Mouse (Mus musculus) midbrain, embryonic 11.5 days (tissue): ENCODE results near the gene Cep170b. TPM values are rescaled to one million over a fixed set of nuclear protein-coding genes. Genes with fewer than 3 reads are reported as not detected.

Experiments used
- ATAC-seq: fragments of 200-750 bp; cut with Nextera tagmentation; 2 replicates; pipeline ENCODE4 v1.8.0; 2017; ENCODE audit warnings: moderate TSS enrichment, moderate library complexity; ENCODE audit not compliant: low FRiP score
- DNase-seq: peaks from one replicate; pipeline ENCODE4 v3.0.0; 2015; ENCODE audit warnings: low spot score; ENCODE audit errors: missing footprints
- H3K27ac ChIP-seq: fragments of 300-500 bp; sonication (generic); 2 replicates; pipeline ENCODE4 v1.5.1; 2014; ENCODE audit warnings: low read depth, low read length
- H3K27me3 ChIP-seq: fragments of 300-500 bp; sonication (generic); 2 replicates; pipeline ENCODE4 v1.6.1; 2014; ENCODE audit warnings: mild to moderate bottlenecking, low read length, moderate library complexity, mixed read lengths; ENCODE audit not compliant: control insufficient read depth, insufficient read depth
- H3K36me3 ChIP-seq: fragments of 300-500 bp; sonication (generic); 2 replicates; pipeline ENCODE4 v1.6.1; 2014; ENCODE audit warnings: mild to moderate bottlenecking, low read length, moderate library complexity, mixed read lengths; ENCODE audit not compliant: control insufficient read depth, insufficient read depth
- H3K4me1 ChIP-seq: fragments of 300-500 bp; sonication (generic); 2 replicates; pipeline ENCODE4 v1.6.1; 2014; ENCODE audit warnings: low read length; ENCODE audit not compliant: control insufficient read depth, insufficient read depth
- H3K4me2 ChIP-seq: fragments of 300-500 bp; sonication (generic); 2 replicates; pipeline ENCODE4 v1.6.1; 2014; ENCODE audit warnings: mild to moderate bottlenecking, moderate library complexity
- H3K4me3 ChIP-seq: fragments of 300-500 bp; sonication (generic); 2 replicates; pipeline ENCODE4 v1.5.1; 2014; ENCODE audit warnings: low read depth, low read length
- H3K9ac ChIP-seq: fragments of 300-500 bp; sonication (generic); 2 replicates; pipeline ENCODE4 v1.6.1; 2014; ENCODE audit warnings: low read length
- H3K9me3 ChIP-seq: fragments of 300-500 bp; sonication (generic); 2 replicates; pipeline ENCODE4 v1.6.1; 2016; ENCODE audit warnings: low read length; ENCODE audit not compliant: control insufficient read depth
- WGBS: fragments of 180-500 bp; shearing (Covaris S2); extraction: QIAGEN DNeasy Blood & Tissue Kit; methylation state at CpG from one replicate; pipeline ENCODE4 v1.1.7; 2014; 5-methylcytosine and 5-hydroxymethylcytosine counted together
- polyA plus RNA-seq: library from polyadenylated mRNA; unstranded; fragments of >200 nt; fragmentation: Nextera tagmentation; extraction: Ambion mirVana; gene quantifications from 2 replicates; pipeline ENCODE4 v1.2.1, GENCODE M21; 2014

Gene Cep170b
- polyA plus RNA-seq, 1 experiment from 2014 or later = 5.2 TPM

DNA sequence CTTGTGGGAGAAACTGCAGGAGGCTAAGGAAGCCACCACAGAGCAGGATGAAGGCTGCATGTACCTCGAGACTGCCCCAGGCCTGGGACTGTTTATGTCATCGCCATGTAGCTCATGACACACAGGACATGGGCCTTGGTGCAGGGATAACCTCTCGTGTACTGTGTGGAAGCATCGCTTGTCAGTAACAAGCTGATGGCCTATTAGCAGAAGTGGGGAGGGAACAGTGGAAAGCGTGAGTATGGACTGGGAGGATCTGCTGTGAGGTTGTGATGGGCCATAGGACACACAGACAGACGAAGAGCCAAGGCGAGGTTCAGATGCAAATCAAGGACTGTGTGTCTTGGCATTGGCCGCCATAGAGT, 27.3 kb downstream of the Cep170b start:
- Histone ChIP-seq H3K4me3 (no peak overlapping the region), H3K9ac (peak overlapping the region; percentile 0; the same call in 1 of the 2 replicates), H3K9me3 (no peaks in the 10 kb centered on the region), H3K4me1 (peaks cover 5% of the 10 kb centered on the region), H3K4me2 (no peak overlapping the region), H3K27me3 (no peaks in the 10 kb centered on the region), H3K27ac (peak overlapping the region; percentile 74), H3K36me3 (no peaks in the 10 kb centered on the region)
- ATAC-seq (no peak; the same call in 1 of the 2 replicates), DNase-seq (no peak)
- 76% methylated on average over 8 of the region's 8 CpGs for WGBS

DNA sequence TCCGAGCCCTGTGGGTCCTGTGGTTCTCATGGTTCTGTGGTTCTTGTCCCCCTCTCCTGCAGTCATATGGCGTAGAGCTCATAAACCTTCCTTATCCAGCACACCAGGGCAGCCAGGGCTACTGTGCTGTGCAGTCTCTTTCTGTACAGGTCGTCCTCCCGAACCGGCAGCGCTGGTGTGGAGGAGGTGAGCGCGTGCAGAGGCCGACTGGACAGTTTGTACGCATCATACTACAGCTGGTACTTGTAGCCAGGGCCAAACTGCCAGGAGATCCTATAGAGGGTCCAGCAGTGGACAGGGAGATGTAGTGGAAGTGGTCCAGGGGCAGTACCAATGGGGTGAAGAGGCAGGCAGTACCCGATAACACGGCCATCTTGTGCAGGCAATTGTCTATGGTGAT, 30.7 kb downstream of the Cep170b start:
- Histone ChIP-seq H3K9me3 (no peaks in the 10 kb centered on the region), H3K36me3 (no peaks in the 10 kb centered on the region), H3K4me3 (no peak overlapping the region), H3K4me2 (no peak overlapping the region), H3K9ac (no peak overlapping the region), H3K4me1 (peaks cover 5% of the 10 kb centered on the region), H3K27me3 (no peaks in the 10 kb centered on the region), H3K27ac (no peak overlapping the region)
- WGBS = 92% methylated on average over 12 of the region's 12 CpGs
- DNase-seq = no peak
- ATAC-seq = no peak

DNA sequence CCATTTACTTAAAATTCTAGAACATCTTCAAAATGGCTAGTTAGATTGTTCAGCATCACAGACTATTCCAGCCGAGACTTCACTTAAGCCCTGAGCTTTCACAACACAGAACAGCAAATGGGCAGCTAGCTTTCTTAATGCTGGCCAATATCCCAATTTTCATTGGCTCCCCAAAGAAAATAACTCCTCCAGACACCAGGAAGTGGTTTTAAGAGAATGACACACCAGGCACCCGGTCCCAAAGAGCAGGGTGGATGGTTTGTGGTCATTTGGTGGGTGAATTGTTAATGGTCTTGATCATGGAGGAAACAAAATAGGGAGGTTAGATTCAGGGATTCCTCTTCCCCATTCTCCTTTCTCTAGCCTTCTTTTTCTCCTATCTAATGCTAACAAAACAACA, 32.1 kb downstream of the Cep170b start:
- DNase-seq (no peak), ATAC-seq (no peak)
- Histone ChIP-seq H3K4me3 (no peak overlapping the region), H3K27ac (no peak overlapping the region), H3K4me2 (no peak overlapping the region), H3K4me1 (peaks cover 2% of the 10 kb centered on the region), H3K36me3 (no peaks in the 10 kb centered on the region), H3K9ac (no peak overlapping the region), H3K27me3 (no peaks in the 10 kb centered on the region), H3K9me3 (no peaks in the 10 kb centered on the region)
- WGBS = 68% methylated on average over 2 of the region's 2 CpGs

DNA sequence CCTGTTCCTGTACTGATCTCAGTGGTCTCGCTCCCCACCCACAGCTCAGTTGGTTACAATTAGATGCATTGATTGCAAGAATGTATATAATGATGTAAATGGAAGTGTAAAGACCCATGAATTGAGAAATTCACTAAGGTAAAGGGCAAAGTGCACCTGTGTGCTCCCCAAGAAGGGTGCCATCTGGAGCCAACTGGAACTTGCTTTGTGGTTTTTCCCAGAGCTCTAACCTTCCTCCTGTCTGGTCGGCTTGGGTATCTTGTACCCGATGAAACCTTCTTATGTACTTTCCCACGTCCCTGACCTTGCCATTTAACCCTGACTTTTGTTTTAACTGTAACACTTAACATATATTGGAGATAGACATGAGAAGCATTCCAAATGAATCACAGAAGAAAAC, 35.6 kb downstream of the Cep170b start:
- no peak overlapping the region for H3K27ac ChIP-seq
- no peaks in the 10 kb centered on the region for H3K27me3 ChIP-seq
- ATAC-seq (no peak), DNase-seq (no peak)
- no peak overlapping the region for H3K4me3 ChIP-seq
- H3K4me2 ChIP-seq = no peak overlapping the region
- H3K9me3 ChIP-seq = no peaks in the 10 kb centered on the region
- WGBS = 79% methylated on average over 4 of the region's 4 CpGs
- H3K36me3 ChIP-seq = no peaks in the 10 kb centered on the region
- no peak overlapping the region for H3K9ac ChIP-seq
- no peaks in the 10 kb centered on the region for H3K4me1 ChIP-seq

DNA sequence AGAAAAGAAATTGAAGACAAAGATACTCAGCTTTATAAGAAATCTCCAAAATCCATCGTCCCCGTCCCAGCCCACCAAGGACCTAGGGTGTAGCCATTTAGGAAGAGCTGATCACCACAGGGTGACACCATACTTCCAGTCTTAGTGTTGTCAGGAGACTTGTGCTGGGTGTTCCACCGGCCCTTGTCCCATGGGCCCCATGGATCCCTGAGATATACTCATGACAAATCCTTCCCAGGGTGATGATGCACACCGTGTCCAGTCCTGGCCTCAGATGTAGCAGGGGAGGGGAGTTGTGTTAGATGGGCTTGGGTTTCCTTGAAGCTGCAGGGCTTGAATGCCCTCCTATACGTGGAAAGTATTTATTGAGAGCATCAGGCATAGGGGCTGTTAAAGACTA, 37.6 kb downstream of the Cep170b start:
- 88% methylated on average over 5 of the region's 5 CpGs for WGBS
- H3K27me3 ChIP-seq = no peaks in the 10 kb centered on the region
- no peaks in the 10 kb centered on the region for H3K36me3 ChIP-seq
- no peaks in the 10 kb centered on the region for H3K4me1 ChIP-seq
- no peaks in the 10 kb centered on the region for H3K9me3 ChIP-seq
- no peak overlapping the region for H3K4me2 ChIP-seq
- ATAC-seq (no peak), DNase-seq (no peak)
- H3K4me3 ChIP-seq = no peak overlapping the region
- H3K27ac ChIP-seq = no peak overlapping the region
- no peak overlapping the region for H3K9ac ChIP-seq

DNA sequence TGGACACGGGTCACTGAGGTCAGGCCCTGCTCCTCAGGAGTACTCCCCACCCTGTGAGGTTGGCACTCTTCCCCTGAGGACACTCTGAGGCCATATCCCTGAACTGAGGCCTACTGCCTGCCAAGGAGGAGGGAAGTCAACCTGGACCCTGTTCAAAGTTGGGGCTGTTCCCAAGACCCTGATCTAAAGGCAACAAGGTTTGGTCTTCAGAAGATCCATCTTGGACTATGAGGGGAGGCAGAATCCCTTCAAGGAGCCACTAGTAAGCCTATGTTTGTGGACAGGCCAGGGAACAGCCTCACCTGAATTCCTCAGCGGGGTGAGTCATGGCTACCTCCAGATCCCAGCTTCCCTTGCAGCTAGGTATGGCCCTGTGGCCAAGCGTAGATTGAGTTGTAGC, 39.2 kb downstream of the Cep170b start:
- no peaks in the 10 kb centered on the region for H3K27me3 ChIP-seq
- H3K4me1 ChIP-seq = no peaks in the 10 kb centered on the region
- DNase-seq (no peak), ATAC-seq (no peak)
- H3K36me3 ChIP-seq = no peaks in the 10 kb centered on the region
- no peaks in the 10 kb centered on the region for H3K9me3 ChIP-seq
- no peak overlapping the region for H3K4me2 ChIP-seq
- no peak overlapping the region for H3K9ac ChIP-seq
- H3K4me3 ChIP-seq = no peak overlapping the region
- no peak overlapping the region for H3K27ac ChIP-seq
- 80% methylated on average over 3 of the region's 3 CpGs for WGBS

DNA sequence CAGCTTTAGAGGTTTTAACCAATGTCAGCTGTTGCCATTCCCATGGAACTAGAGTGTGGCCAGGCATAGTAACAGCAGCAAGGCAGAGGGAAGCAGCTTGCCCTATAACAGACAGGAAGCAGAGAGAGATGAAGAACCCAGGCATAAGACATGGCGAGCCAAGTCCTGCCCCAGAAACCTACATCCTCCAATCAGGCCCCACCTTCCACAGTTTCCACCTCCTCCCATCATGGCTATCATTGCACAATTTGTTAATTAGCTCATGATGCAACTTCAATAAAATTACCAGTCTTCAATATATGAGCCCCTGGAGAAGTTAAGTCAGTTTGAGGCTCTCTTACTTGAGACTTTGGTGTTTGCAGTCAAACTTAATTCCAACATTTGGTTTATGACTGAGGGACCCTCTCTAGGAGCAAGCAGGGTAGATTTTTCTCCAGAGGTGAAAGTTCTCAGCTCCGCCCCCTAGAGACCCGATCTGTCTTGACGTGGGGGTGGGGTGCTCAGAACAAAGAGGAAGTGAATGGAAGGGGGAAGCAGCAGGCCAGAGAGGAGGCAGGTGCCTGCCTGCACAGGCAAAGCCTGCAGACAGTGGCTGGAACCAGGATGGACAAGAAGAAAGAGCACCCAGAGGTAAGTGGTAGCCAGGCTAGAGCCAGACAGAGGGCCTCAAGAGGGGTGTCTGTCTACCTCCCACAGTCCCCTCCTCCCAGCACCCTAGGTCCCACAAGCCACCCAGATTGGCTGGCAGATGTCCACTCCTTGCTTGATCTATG, 40.1 kb downstream of the Cep170b start, which contains the start of gene Pld4:
Gene Pld4 (plus strand): TSS at position 502 of the 773 bp plus-strand sequence.
- 44% methylated on average over 4 of the region's 4 CpGs for WGBS
- Histone ChIP-seq H3K4me1 (no peaks in the 10 kb centered on the region), H3K36me3 (no peaks in the 10 kb centered on the region), H3K9ac (no peak within 1 kb of the TSS), H3K4me2 (no peak within 1 kb of the TSS), H3K27me3 (no peaks in the 10 kb centered on the region), H3K27ac (no peak within 1 kb of the TSS), H3K4me3 (no peak within 1 kb of the TSS), H3K9me3 (no peaks in the 10 kb centered on the region)
- ATAC-seq = no peak
- no peak for DNase-seq

DNA sequence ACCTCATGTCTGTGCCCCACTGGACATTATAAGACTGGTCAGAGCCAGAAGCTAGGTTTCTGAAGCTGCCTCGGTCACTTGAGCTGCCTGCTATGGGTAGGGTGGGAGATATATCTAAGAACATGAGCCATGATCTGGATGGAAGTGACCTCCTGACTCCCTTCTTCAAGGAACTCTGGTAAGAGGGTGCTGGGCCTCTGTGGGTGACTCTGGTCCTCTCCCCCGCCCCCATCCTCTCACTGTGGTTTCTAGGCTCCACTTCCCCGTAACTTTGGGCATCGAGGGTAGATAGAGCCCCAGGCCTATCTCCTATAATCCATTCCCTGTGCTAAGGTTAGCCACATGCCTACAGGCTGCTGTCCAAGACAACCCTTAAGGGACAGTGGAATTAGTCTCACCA, 41.2 kb downstream of the Cep170b start:
- ATAC-seq (no peak), DNase-seq (no peak)
- no peaks in the 10 kb centered on the region for H3K36me3 ChIP-seq
- 91% methylated on average over 4 of the region's 4 CpGs for WGBS
- no peak overlapping the region for H3K9ac ChIP-seq
- H3K4me1 ChIP-seq = no peaks in the 10 kb centered on the region
- H3K4me3 ChIP-seq = no peak overlapping the region
- no peak overlapping the region for H3K4me2 ChIP-seq
- no peak overlapping the region for H3K27ac ChIP-seq
- no peaks in the 10 kb centered on the region for H3K27me3 ChIP-seq
- H3K9me3 ChIP-seq = no peaks in the 10 kb centered on the region

DNA sequence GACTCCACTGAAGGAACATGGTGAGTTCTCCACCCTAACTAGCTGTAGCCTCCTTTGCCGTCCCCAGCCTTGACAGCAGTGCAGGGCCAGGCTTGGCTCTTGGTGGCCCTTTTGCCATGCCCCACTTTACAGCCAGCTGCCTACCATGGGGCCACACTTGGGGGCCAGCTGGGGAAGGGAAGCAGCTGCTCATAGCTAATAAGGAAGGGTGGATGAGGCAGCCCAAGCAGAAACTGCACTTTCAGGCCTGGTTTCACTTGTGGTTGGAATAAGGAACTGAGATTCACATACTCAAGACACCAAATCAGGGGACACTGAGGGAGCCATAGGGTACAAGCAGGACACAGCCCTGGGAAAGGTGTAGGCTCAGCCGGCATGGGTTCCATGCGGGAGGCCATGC, 41.8 kb downstream of the Cep170b start:
- no peaks in the 10 kb centered on the region for H3K27me3 ChIP-seq
- no peak overlapping the region for H3K4me2 ChIP-seq
- H3K36me3 ChIP-seq = no peaks in the 10 kb centered on the region
- H3K4me3 ChIP-seq = no peak overlapping the region
- ATAC-seq (no peak), DNase-seq (no peak)
- H3K4me1 ChIP-seq = no peaks in the 10 kb centered on the region
- H3K9ac ChIP-seq = no peak overlapping the region
- WGBS = 89% methylated on average over 3 of the region's 3 CpGs
- H3K27ac ChIP-seq = no peak overlapping the region
- H3K9me3 ChIP-seq = no peaks in the 10 kb centered on the region
